Mouse (Mus musculus) retina, adult 2 months (tissue): Measurements from ENCODE around the gene 9330182O14Rik.

Experiments
- DNase-seq: peaks from one replicate; pipeline ENCODE4 v3.0.0-alpha.2; 2012; ENCODE audit warnings: low read depth, low spot score

The 9330182O14Rik gene

GRCm38 (mm10) chr15:40134152-40134792 lies at the start of gene 9330182O14Rik:
Gene 9330182O14Rik, plus strand, starts transcription at chr15:40134365.
- DNase-seq = no peak

- no peak for DNase-seq
Observed at GRCm38 (mm10) chr15:40103304-40103703, 30.9 kb upstream of the 9330182O14Rik start.

GRCm38 (mm10) chr15:40105712-40106111 lies 28.5 kb upstream of the 9330182O14Rik start:
- no peak for DNase-seq

GRCm38 (mm10) chr15:40113888-40114576 lies 20.1 kb upstream of the 9330182O14Rik start:
- DNase-seq = no peak

GRCm38 (mm10) chr15:40114600-40115271 lies 19.4 kb upstream of the 9330182O14Rik start:
- DNase-seq = no peak

GRCm38 (mm10) chr15:40116396-40116795 lies 17.8 kb upstream of the 9330182O14Rik start:
- no peak for DNase-seq

GRCm38 (mm10) chr15:40124211-40124953 lies 9.8 kb upstream of the 9330182O14Rik start:
- DNase-seq = no peak

GRCm38 (mm10) chr15:40129496-40129895 lies 4.7 kb upstream of the 9330182O14Rik start:
- no peak for DNase-seq

GRCm38 (mm10) chr15:40130880-40131478 lies 3.2 kb upstream of the 9330182O14Rik start:
- DNase-seq = peak; percentile 41

GRCm38 (mm10) chr15:40132408-40132807 lies 1.8 kb upstream of the 9330182O14Rik start:
- no peak for DNase-seq

- DNase-seq = no peak
Observed at GRCm38 (mm10) chr15:40144221-40144620, 10.1 kb downstream of the 9330182O14Rik start.

GRCm38 (mm10) chr15:40157683-40158082 lies 23.5 kb downstream of the 9330182O14Rik start:
- no peak for DNase-seq

GRCm38 (mm10) chr15:40166560-40167275 lies 32.6 kb downstream of the 9330182O14Rik start:
- DNase-seq = peak; percentile 50

GRCm38 (mm10) chr15:40167276-40168139 lies 33.3 kb downstream of the 9330182O14Rik start:
- DNase-seq = no peak

- DNase-seq = no peak
Observed at GRCm38 (mm10) chr15:40168140-40168688, 34.0 kb downstream of the 9330182O14Rik start.

GRCm38 (mm10) chr15:40169061-40169460 lies 34.9 kb downstream of the 9330182O14Rik start:
- no peak for DNase-seq

GRCm38 (mm10) chr15:40169705-40170104 lies 35.5 kb downstream of the 9330182O14Rik start:
- DNase-seq = no peak

- DNase-seq = no peak
Observed at GRCm38 (mm10) chr15:40179423-40179822, 45.3 kb downstream of the 9330182O14Rik start.

- no peak for DNase-seq
Observed at GRCm38 (mm10) chr15:40187017-40187416, 52.9 kb downstream of the 9330182O14Rik start.
